Mouse (Mus musculus): Measurements from ENCODE around the gene Gse1. TPM values are rescaled to one million over a fixed set of nuclear protein-coding genes. Genes with fewer than 3 reads are reported as not detected.
A peak's percentile ranks its signal among the peaks of the same experiment; 100 is the strongest.

The Gse1 gene
- polyA plus RNA-seq, 1 experiment from 2014 or later, result 14.3 TPM

DNA sequence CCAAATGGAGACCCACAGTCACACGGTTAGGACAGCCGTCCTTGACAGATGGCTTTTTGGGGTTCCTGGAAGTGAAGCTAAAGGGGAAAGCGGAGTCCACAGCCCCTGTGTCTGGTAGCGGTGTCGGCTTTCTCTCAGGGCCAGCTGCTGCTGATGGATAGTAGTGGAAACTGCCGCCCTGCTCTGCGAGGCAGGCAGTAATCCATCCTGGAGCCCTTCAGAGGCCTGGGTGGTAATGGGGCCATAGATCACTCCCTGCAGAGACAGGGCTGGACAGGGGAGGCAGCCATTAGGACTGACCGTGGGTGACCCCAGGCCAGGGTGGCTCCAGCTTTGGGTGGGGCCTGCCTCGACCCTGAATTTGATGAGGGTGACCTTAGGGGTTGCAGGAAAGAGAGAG lies 146.3 kb downstream of the Gse1 start:
- ATAC-seq (ENCODE audit: insufficient read depth) (no peak), DNase-seq (peak; percentile 57)
- H3K36me3 ChIP-seq (ENCODE audit: insufficient read depth), result no peaks in the 10 kb centered on the region
- H3K27me3 ChIP-seq (ENCODE audit: insufficient read depth, low read length), result no peaks in the 10 kb centered on the region
- WGBS, result 21% methylated on average over 9 of the region's 9 CpGs
- H3K9me3 ChIP-seq (ENCODE audit: low read depth, low read length), result no peaks in the 10 kb centered on the region
- H3K9ac ChIP-seq, result no peak overlapping the region
- H3K4me3 ChIP-seq (ENCODE audit: low read depth, low read length), result no peak overlapping the region
- H3K4me1 ChIP-seq (ENCODE audit: insufficient read depth), result peaks cover 59% of the 10 kb centered on the region
- no peak overlapping the region for H3K4me2 ChIP-seq
- no peak overlapping the region for H3K27ac ChIP-seq (ENCODE audit: low read depth)
- no peak for TF ChIP-seq CTCF (IDR thresholded peaks at IDR 0.05; ENCODE audit: low read depth)

GRCm38 (mm10) chr8:120375170-120375569 lies 146.9 kb downstream of the Gse1 start:
- H3K9me3 ChIP-seq (ENCODE audit: low read depth, low read length), result no peaks in the 10 kb centered on the region
- H3K27me3 ChIP-seq (ENCODE audit: insufficient read depth, low read length), result no peaks in the 10 kb centered on the region
- WGBS, result 50% methylated on average over 5 of the region's 5 CpGs
- peaks cover 52% of the 10 kb centered on the region for H3K4me1 ChIP-seq (ENCODE audit: insufficient read depth)
- DNase-seq (peak; percentile 73), ATAC-seq (ENCODE audit: insufficient read depth) (no peak; the same call in 1 of the 2 replicates)
- H3K9ac ChIP-seq, result no peak overlapping the region
- no peak overlapping the region for H3K4me3 ChIP-seq (ENCODE audit: low read depth, low read length)
- H3K27ac ChIP-seq (ENCODE audit: low read depth), result no peak overlapping the region
- H3K36me3 ChIP-seq (ENCODE audit: insufficient read depth), result no peaks in the 10 kb centered on the region
- H3K4me2 ChIP-seq, result no peak overlapping the region
- no peak for TF ChIP-seq CTCF (IDR thresholded peaks at IDR 0.05; ENCODE audit: low read depth)

DNA sequence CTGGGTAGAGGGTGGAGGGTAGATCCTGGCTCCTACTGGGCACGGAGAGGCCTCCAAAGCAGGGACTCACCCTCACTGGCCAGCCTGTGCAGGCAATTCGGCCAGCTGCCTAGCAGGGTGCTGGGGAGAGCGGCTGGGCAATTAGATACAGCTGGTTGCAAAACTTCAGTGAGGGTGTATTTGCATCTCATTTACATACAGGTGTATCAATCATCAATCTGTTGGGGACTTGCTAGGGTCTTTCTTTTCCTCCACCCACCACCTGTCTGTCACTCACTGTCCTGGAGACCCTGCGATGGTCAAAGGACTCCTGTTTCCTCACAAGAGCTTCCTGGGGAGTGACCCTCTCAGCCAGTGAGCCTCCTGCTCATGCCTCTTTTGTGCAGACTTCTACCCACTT lies 148.0 kb downstream of the Gse1 start:
- Histone ChIP-seq H3K27me3 (ENCODE audit: insufficient read depth, low read length) (no peaks in the 10 kb centered on the region), H3K4me2 (no peak overlapping the region), H3K9me3 (ENCODE audit: low read depth, low read length) (no peaks in the 10 kb centered on the region), H3K4me1 (ENCODE audit: insufficient read depth) (peaks cover 49% of the 10 kb centered on the region), H3K9ac (no peak overlapping the region; the same call in 1 of the 2 replicates), H3K4me3 (ENCODE audit: low read depth, low read length) (no peak overlapping the region), H3K36me3 (ENCODE audit: insufficient read depth) (no peaks in the 10 kb centered on the region), H3K27ac (ENCODE audit: low read depth) (0 out of 2 replicates have a peak overlapping the region, but pooled peaks have one; percentile 49)
- DNase-seq (no peak), ATAC-seq (ENCODE audit: insufficient read depth) (no peak)
- WGBS, result 76% methylated on average over 4 of the region's 4 CpGs
- no peak for TF ChIP-seq CTCF (IDR thresholded peaks at IDR 0.05; ENCODE audit: low read depth)

GRCm38 (mm10) chr8:120376847-120377802 lies 148.9 kb downstream of the Gse1 start:
- 0 out of 2 replicates have a peak overlapping the region, but pooled peaks have one; percentile 1 for H3K4me2 ChIP-seq
- H3K9me3 ChIP-seq (ENCODE audit: low read depth, low read length), result no peaks in the 10 kb centered on the region
- TF ChIP-seq CTCF (IDR thresholded peaks at IDR 0.05; ENCODE audit: low read depth), result no peak
- peak overlapping the region; percentile 49; the same call in 1 of the 2 replicates for H3K27ac ChIP-seq (ENCODE audit: low read depth)
- ATAC-seq (ENCODE audit: insufficient read depth), result no peak
- H3K4me3 ChIP-seq (ENCODE audit: low read depth, low read length), result no peak overlapping the region
- peaks cover 53% of the 10 kb centered on the region for H3K4me1 ChIP-seq (ENCODE audit: insufficient read depth)
- H3K9ac ChIP-seq, result no peak overlapping the region; the same call in 1 of the 2 replicates
- H3K36me3 ChIP-seq (ENCODE audit: insufficient read depth), result no peaks in the 10 kb centered on the region
- H3K27me3 ChIP-seq (ENCODE audit: insufficient read depth, low read length), result no peaks in the 10 kb centered on the region
- 34% methylated on average over 22 of the region's 22 CpGs for WGBS
- peak; percentile 68 for DNase-seq

DNA sequence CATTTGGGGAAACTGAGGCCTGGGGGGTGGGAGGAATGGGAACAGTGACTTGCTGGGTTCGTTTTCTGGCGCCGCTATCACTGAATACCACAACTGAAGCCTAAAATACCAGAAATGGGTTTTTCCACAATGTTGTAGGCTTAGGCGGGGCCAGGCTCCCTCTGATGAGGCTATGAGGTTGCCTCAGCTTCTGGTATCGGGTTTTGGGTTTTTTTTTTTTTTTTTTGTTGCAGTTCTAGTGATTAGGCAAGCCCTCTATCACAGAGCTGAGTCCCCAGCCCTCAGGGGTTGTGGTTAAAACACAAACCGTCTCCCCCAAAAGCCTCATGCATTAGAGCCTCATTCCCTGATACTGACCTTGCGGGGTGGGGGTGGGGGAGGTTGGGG lies 149.5 kb downstream of the Gse1 start:
- H3K4me3 ChIP-seq (ENCODE audit: low read depth, low read length), result no peak overlapping the region
- no peak for TF ChIP-seq CTCF (IDR thresholded peaks at IDR 0.05; ENCODE audit: low read depth)
- H3K27me3 ChIP-seq (ENCODE audit: insufficient read depth, low read length), result no peaks in the 10 kb centered on the region
- no peak overlapping the region; the same call in 1 of the 2 replicates for H3K27ac ChIP-seq (ENCODE audit: low read depth)
- no peak for DNase-seq
- no peaks in the 10 kb centered on the region for H3K9me3 ChIP-seq (ENCODE audit: low read depth, low read length)
- H3K4me2 ChIP-seq, result 0 out of 2 replicates have a peak overlapping the region, but pooled peaks have one; percentile 1
- 58% methylated on average over 7 of the region's 7 CpGs for WGBS
- no peaks in the 10 kb centered on the region for H3K36me3 ChIP-seq (ENCODE audit: insufficient read depth)
- no peak for ATAC-seq (ENCODE audit: insufficient read depth)
- peaks cover 57% of the 10 kb centered on the region for H3K4me1 ChIP-seq (ENCODE audit: insufficient read depth)
- no peak overlapping the region for H3K9ac ChIP-seq

DNA sequence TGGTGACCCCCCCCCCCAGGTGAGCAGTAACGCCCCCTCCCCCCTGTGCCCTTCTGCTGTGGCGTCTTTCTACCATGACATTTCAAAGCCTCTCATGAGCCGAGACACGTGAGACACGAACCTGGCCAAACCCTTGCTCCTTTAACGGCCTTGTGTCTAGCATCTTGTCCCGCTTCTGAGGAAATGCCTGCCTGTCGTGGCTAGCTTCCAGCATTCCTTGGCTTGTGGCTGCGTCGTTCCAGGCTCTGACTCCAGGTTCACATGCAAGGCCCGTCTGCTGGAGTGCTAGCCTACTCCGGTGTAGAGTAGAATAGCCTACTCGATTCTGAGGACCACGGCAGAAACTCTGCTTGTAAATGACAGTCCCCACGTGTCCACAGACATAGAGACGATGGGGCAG lies 150.1 kb downstream of the Gse1 start:
- Histone ChIP-seq H3K9ac (no peak overlapping the region), H3K9me3 (ENCODE audit: low read depth, low read length) (no peaks in the 10 kb centered on the region), H3K4me1 (ENCODE audit: insufficient read depth) (peaks cover 62% of the 10 kb centered on the region), H3K27me3 (ENCODE audit: insufficient read depth, low read length) (no peaks in the 10 kb centered on the region), H3K4me2 (no peak overlapping the region), H3K36me3 (ENCODE audit: insufficient read depth) (no peaks in the 10 kb centered on the region), H3K4me3 (ENCODE audit: low read depth, low read length) (no peak overlapping the region), H3K27ac (ENCODE audit: low read depth) (no peak overlapping the region)
- 27% methylated on average over 16 of the region's 16 CpGs for WGBS
- peak; percentile 75 for DNase-seq
- TF ChIP-seq CTCF (IDR thresholded peaks at IDR 0.05; ENCODE audit: low read depth), result no peak
- no peak for ATAC-seq (ENCODE audit: insufficient read depth)

DNA sequence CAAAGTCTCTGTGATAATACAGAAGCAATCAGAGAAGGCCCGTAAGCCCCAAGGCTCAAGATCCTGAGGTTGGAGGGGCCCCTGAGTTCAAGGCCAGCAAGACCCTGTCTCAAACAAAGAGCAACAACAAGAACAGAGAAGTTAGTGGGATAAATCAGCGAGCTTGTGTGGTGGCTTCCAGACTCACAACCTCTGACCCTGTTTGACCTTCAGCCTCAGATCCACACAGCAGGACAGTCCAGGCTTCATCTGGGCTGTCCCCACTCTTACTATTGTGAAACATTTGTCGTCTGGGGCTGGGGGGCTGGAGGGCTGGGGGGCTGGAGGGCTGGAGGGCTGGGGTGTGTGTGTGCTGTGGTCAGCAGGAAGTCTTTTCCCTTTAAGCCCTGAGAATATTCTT lies 150.8 kb downstream of the Gse1 start:
- no peak for TF ChIP-seq CTCF (IDR thresholded peaks at IDR 0.05; ENCODE audit: low read depth)
- Histone ChIP-seq H3K9me3 (ENCODE audit: low read depth, low read length) (no peaks in the 10 kb centered on the region), H3K27ac (ENCODE audit: low read depth) (no peak overlapping the region), H3K4me2 (no peak overlapping the region), H3K4me1 (ENCODE audit: insufficient read depth) (peaks cover 65% of the 10 kb centered on the region), H3K27me3 (ENCODE audit: insufficient read depth, low read length) (no peaks in the 10 kb centered on the region), H3K9ac (no peak overlapping the region), H3K36me3 (ENCODE audit: insufficient read depth) (no peaks in the 10 kb centered on the region), H3K4me3 (ENCODE audit: low read depth, low read length) (no peak overlapping the region)
- DNase-seq (no peak), ATAC-seq (ENCODE audit: insufficient read depth) (no peak)
- WGBS, result 65% methylated on average over 3 of the region's 3 CpGs

Data from lung, embryonic 14.5 days (tissue).